Mouse (Mus musculus) midbrain, embryonic 13.5 days (tissue): ENCODE data around the gene Ccdc163. TPM values are rescaled to one million over a fixed set of nuclear protein-coding genes. Genes with fewer than 3 reads are reported as not detected.
"Not testable (repeated sequence)": the region's sequence is repeated elsewhere in the genome, so short reads cannot be mapped to it uniquely, and the experiment has no call there.

Source experiments
- ATAC-seq: fragments of 200-750 bp; cut with Nextera tagmentation; 2 replicates; pipeline ENCODE4 v1.8.0; 2017; ENCODE audit warnings: mild to moderate bottlenecking, moderate TSS enrichment, moderate library complexity
- H3K27ac ChIP-seq: fragments of 300-500 bp; sonication (generic); 2 replicates; pipeline ENCODE4 v1.5.1; 2015; ENCODE audit warnings: inconsistent platforms, mild to moderate bottlenecking, moderate library complexity
- H3K27me3 ChIP-seq: fragments of 300-500 bp; sonication (generic); 2 replicates; pipeline ENCODE4 v1.6.1; 2015; ENCODE audit warnings: mild to moderate bottlenecking, inconsistent platforms
- H3K36me3 ChIP-seq: fragments of 300-500 bp; sonication (generic); 2 replicates; pipeline ENCODE4 v1.6.1; 2015; ENCODE audit warnings: mild to moderate bottlenecking, inconsistent platforms
- H3K4me1 ChIP-seq: fragments of 300-500 bp; sonication (generic); replicated peaks from 2 replicates; pipeline ENCODE4 v1.6.1; 2015; ENCODE audit warnings: inconsistent platforms
- H3K4me2 ChIP-seq: fragments of 300-500 bp; sonication (generic); replicated peaks from 2 replicates; pipeline ENCODE4 v1.6.1; 2015; ENCODE audit warnings: moderate library complexity, mild to moderate bottlenecking, inconsistent platforms
- H3K4me3 ChIP-seq: fragments of 300-500 bp; sonication (generic); replicated peaks from 2 replicates; pipeline ENCODE4 v1.5.1; 2015; ENCODE audit warnings: mild to moderate bottlenecking, inconsistent platforms
- H3K9ac ChIP-seq: fragments of 300-500 bp; sonication (generic); replicated peaks from 2 replicates; pipeline ENCODE4 v1.6.1; 2015; ENCODE audit warnings: mild to moderate bottlenecking, inconsistent platforms
- H3K9me3 ChIP-seq: fragments of 300-500 bp; sonication (generic); 2 replicates; pipeline ENCODE4 v1.6.1; 2016; ENCODE audit warnings: mild to moderate bottlenecking, inconsistent platforms
- WGBS: fragments of 180-500 bp; shearing (Covaris S2); methylation state at CpG from one replicate; pipeline ENCODE4 v1.1.7; 2015; 5-methylcytosine and 5-hydroxymethylcytosine counted together
- polyA plus RNA-seq: library from polyadenylated mRNA; unstranded; fragments of >200 nt; fragmentation: Nextera tagmentation; extraction: Ambion mirVana; gene quantifications from 2 replicates; pipeline ENCODE4 v1.2.1, GENCODE M21; 2015

Gene Ccdc163
- polyA plus RNA-seq, result 18.8 and 18.9 TPM in 2 replicates

GRCm38 (mm10) chr4:116708201-116708764 lies at the start of gene Ccdc163, which contains the start of gene Mmachc:
Ccdc163 (plus strand) TSS chr4:116708509.
Mmachc (minus strand) TSS chr4:116708406.
- H3K9ac ChIP-seq, result peak within 1 kb of the TSS; percentile 69
- H3K36me3 ChIP-seq, result peaks cover 17% of the 10 kb centered on the region; the same call in 1 of the 2 replicates
- H3K4me3 ChIP-seq, result peak within 1 kb of the TSS; percentile 63
- H3K9me3 ChIP-seq, result no peaks in the 10 kb centered on the region
- under 1% methylated on average over 29 of the region's 29 CpGs for WGBS
- no peaks in the 10 kb centered on the region for H3K27me3 ChIP-seq
- H3K4me1 ChIP-seq, result peaks cover 15% of the 10 kb centered on the region
- ATAC-seq, result peak; percentile 100
- H3K4me2 ChIP-seq, result peak within 1 kb of the TSS; percentile 87
- H3K27ac ChIP-seq, result no peak within 1 kb of the TSS

DNA sequence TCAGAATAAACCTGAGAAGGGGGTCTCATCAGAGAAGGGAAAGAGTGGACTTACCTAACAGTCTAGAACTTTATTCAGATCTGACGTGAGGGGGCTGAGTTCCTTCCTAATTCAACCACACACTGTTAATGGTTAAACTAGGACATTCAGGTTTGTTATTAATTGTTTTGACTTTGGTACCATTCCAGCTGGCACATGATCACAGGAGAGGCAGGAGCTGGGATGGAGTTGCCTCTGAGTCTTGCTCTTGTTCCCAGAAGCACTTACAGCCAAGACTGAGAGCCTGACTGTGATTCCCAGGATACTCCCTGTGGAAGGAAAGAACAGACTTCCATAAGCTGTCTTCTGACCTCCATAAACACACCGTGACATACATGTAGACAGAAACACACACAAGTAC lies 48.8 kb upstream of the Ccdc163 start:
- Histone ChIP-seq H3K4me2 (no peak overlapping the region), H3K27me3 (no peaks in the 10 kb centered on the region), H3K27ac (no peak overlapping the region), H3K9ac (no peak overlapping the region), H3K4me1 (no peaks in the 10 kb centered on the region), H3K9me3 (no peaks in the 10 kb centered on the region), H3K4me3 (no peak overlapping the region), H3K36me3 (no peaks in the 10 kb centered on the region)
- no peak for ATAC-seq
- 87% methylated on average over 2 of the region's 2 CpGs for WGBS

GRCm38 (mm10) chr4:116659916-116660315 lies 48.4 kb upstream of the Ccdc163 start:
- WGBS, result 90% methylated on average over 6 of the region's 6 CpGs
- ATAC-seq, result not testable (repeated sequence)

DNA sequence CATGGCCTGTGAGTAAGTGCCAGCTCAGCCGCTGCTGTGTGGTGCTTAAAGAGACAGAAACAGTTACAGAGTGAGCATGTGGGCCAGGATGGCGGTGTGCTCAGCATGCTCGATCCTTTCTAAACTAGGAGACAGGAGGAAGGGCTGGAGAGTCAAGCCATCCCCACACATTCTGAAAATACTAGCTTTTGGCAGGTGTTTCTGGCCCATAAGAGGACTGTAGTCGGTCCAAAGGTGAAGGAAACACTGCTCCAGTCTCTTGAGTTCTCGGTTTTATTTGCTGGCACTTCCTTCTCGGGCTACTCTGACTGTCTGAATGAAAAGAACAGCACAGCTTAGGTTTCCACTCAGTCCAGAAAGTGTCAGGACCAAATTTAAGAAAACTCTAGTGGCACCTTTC lies 47.5 kb upstream of the Ccdc163 start:
- WGBS, result 79% methylated on average over 6 of the region's 6 CpGs
- ATAC-seq, result no peak
- no peak overlapping the region for H3K27ac ChIP-seq

More at GRCm38 (mm10) chr4:116659916-116660315, 48.4 kb upstream of the Ccdc163 start:
- H3K27ac ChIP-seq, H3K36me3 ChIP-seq, H3K9me3 ChIP-seq, H3K4me2 ChIP-seq, H3K4me1 ChIP-seq, H3K27me3 ChIP-seq, H3K4me3 ChIP-seq, H3K9ac ChIP-seq: not testable (repeated sequence)

DNA sequence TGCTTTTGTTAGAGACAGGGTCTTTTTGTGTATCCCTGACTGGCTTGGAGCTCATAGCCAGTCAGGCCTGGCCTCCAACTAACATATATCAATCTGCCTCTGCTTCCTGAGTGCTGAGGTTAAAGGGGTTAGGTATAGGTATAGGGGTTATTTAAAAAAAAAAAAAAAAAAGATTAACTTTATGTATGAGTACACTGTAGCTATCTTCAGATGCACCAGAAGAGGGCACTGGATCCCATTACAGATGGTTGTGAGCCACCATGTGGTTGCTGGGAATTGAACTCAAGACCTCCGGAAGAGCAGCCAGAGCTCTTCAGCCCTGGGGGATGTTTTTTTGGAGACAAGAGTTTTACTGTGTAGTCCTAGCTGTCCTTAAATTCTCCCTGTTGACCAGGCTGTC lies 46.3 kb upstream of the Ccdc163 start:
- no peak overlapping the region for H3K4me3 ChIP-seq
- 96% methylated on average over 1 of the region's 1 CpGs for WGBS
- no peak for ATAC-seq

More for the DNA sequence above, 47.5 kb upstream of the Ccdc163 start:
- Histone ChIP-seq H3K36me3 (no peaks in the 10 kb centered on the region), H3K4me3 (no peak overlapping the region), H3K4me2 (no peak overlapping the region), H3K27me3 (no peaks in the 10 kb centered on the region), H3K4me1 (no peaks in the 10 kb centered on the region), H3K9me3 (no peaks in the 10 kb centered on the region), H3K9ac (no peak overlapping the region)

DNA sequence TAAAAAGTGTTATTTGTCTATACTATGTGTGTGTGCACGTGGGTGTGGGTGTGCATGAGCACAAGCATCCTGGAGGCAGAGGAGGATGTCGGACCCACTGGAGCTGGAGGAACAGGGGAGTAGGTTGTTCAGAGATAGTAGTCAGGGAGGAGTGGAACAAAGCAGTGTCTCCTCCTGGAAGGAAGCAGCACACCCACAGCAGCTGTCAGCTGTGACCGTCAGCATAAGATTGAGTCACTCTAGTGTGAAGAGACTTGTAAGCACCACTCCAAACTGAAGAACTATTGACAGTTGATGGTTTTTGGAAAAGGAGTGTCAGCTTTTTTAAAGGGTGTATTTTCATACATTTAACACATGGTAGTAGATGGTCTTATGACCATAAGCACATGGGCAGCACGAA lies 41.7 kb upstream of the Ccdc163 start:
- H3K4me3 ChIP-seq, result no peak overlapping the region
- H3K36me3 ChIP-seq, result no peaks in the 10 kb centered on the region
- no peaks in the 10 kb centered on the region for H3K9me3 ChIP-seq
- H3K27ac ChIP-seq, result no peak overlapping the region
- WGBS, result 70% methylated on average over 4 of the region's 4 CpGs
- H3K27me3 ChIP-seq, result no peaks in the 10 kb centered on the region
- no peaks in the 10 kb centered on the region for H3K4me1 ChIP-seq
- ATAC-seq, result no peak
- no peak overlapping the region for H3K9ac ChIP-seq
- H3K4me2 ChIP-seq, result no peak overlapping the region

More for the DNA sequence above, 46.3 kb upstream of the Ccdc163 start:
- Histone ChIP-seq H3K27me3 (no peaks in the 10 kb centered on the region), H3K27ac (no peak overlapping the region), H3K9me3 (no peaks in the 10 kb centered on the region), H3K36me3 (no peaks in the 10 kb centered on the region), H3K4me2 (no peak overlapping the region), H3K4me1 (no peaks in the 10 kb centered on the region), H3K9ac (no peak overlapping the region)

GRCm38 (mm10) chr4:116668145-116668544 lies 40.2 kb upstream of the Ccdc163 start:
- Histone ChIP-seq H3K4me2 (no peak overlapping the region), H3K27me3 (no peaks in the 10 kb centered on the region), H3K36me3 (no peaks in the 10 kb centered on the region), H3K27ac (no peak overlapping the region), H3K4me3 (no peak overlapping the region), H3K9me3 (no peaks in the 10 kb centered on the region), H3K9ac (no peak overlapping the region), H3K4me1 (no peaks in the 10 kb centered on the region)
- no peak for ATAC-seq
- 71% methylated on average over 3 of the region's 3 CpGs for WGBS

GRCm38 (mm10) chr4:116669291-116669690 lies 39.0 kb upstream of the Ccdc163 start:
- Histone ChIP-seq H3K9ac (no peak overlapping the region), H3K36me3 (no peaks in the 10 kb centered on the region), H3K27me3 (no peaks in the 10 kb centered on the region), H3K27ac (no peak overlapping the region), H3K4me2 (no peak overlapping the region), H3K4me3 (no peak overlapping the region), H3K4me1 (no peaks in the 10 kb centered on the region), H3K9me3 (no peaks in the 10 kb centered on the region)
- no peak for ATAC-seq
- 56% methylated on average over 2 of the region's 2 CpGs for WGBS

GRCm38 (mm10) chr4:116672785-116673184 lies 35.5 kb upstream of the Ccdc163 start:
- Histone ChIP-seq H3K4me1 (no peaks in the 10 kb centered on the region), H3K36me3 (no peaks in the 10 kb centered on the region), H3K27ac (no peak overlapping the region), H3K9ac (no peak overlapping the region), H3K4me2 (no peak overlapping the region), H3K27me3 (no peaks in the 10 kb centered on the region), H3K4me3 (no peak overlapping the region), H3K9me3 (no peaks in the 10 kb centered on the region)
- 82% methylated on average over 2 of the region's 2 CpGs for WGBS
- no peak for ATAC-seq

GRCm38 (mm10) chr4:116674761-116675160 lies 33.5 kb upstream of the Ccdc163 start:
- H3K27ac ChIP-seq, H3K9me3 ChIP-seq, H3K4me2 ChIP-seq, ATAC-seq, H3K9ac ChIP-seq, H3K4me1 ChIP-seq, H3K4me3 ChIP-seq, H3K27me3 ChIP-seq, H3K36me3 ChIP-seq: not testable (repeated sequence)
- WGBS, result 94% methylated on average over 6 of the region's 6 CpGs

DNA sequence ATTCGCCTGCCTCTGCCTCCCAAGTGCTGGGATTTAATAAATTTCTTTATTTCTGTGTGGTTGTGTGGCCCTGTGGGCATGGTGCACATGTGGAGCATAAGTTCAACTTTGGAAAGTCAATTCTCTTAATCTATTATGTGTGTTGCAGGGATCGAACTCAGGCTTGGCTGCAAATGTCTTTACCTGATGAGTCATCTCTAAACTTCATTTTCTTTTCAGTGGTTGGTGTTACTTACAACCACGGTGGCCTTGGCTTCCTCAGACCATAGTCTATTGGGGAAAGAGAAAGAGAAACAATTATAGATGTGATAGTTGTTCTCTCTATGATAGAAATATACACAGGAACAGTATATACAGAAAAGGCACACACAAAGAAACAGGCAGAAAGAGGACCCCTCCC lies 32.3 kb upstream of the Ccdc163 start:
- no peak overlapping the region for H3K4me3 ChIP-seq
- no peak for ATAC-seq
- H3K4me1 ChIP-seq, result no peaks in the 10 kb centered on the region
- H3K36me3 ChIP-seq, result no peaks in the 10 kb centered on the region
- no peak overlapping the region for H3K4me2 ChIP-seq
- H3K27ac ChIP-seq, result no peak overlapping the region
- H3K9me3 ChIP-seq, result no peaks in the 10 kb centered on the region
- 86% methylated on average over 3 of the region's 3 CpGs for WGBS
- no peak overlapping the region for H3K9ac ChIP-seq
- H3K27me3 ChIP-seq, result no peaks in the 10 kb centered on the region

GRCm38 (mm10) chr4:116677808-116678207 lies 30.5 kb upstream of the Ccdc163 start:
- Histone ChIP-seq H3K4me2 (no peak overlapping the region), H3K36me3 (no peaks in the 10 kb centered on the region), H3K9ac (no peak overlapping the region), H3K27ac (no peak overlapping the region), H3K9me3 (no peaks in the 10 kb centered on the region), H3K4me1 (no peaks in the 10 kb centered on the region), H3K4me3 (no peak overlapping the region), H3K27me3 (no peaks in the 10 kb centered on the region)
- ATAC-seq, result no peak
- 84% methylated on average over 1 of the region's 1 CpGs for WGBS

GRCm38 (mm10) chr4:116679141-116679540 lies 29.2 kb upstream of the Ccdc163 start:
- no peak for ATAC-seq
- Histone ChIP-seq H3K9me3 (no peaks in the 10 kb centered on the region), H3K27ac (no peak overlapping the region), H3K27me3 (no peaks in the 10 kb centered on the region), H3K36me3 (no peaks in the 10 kb centered on the region), H3K4me1 (no peaks in the 10 kb centered on the region), H3K4me3 (no peak overlapping the region), H3K4me2 (no peak overlapping the region), H3K9ac (no peak overlapping the region)
- 68% methylated on average over 5 of the region's 5 CpGs for WGBS
